Mouse (Mus musculus): ENCODE measurements around the gene Col13a1. TPM values are rescaled to one million over a fixed set of nuclear protein-coding genes. Genes with fewer than 3 reads are reported as not detected.
A peak's percentile ranks its signal among the peaks of the same experiment; 100 is the strongest.

Col13a1 gene
- polyA plus RNA-seq, 1 experiment from 2014 or later = 5.7 TPM

DNA sequence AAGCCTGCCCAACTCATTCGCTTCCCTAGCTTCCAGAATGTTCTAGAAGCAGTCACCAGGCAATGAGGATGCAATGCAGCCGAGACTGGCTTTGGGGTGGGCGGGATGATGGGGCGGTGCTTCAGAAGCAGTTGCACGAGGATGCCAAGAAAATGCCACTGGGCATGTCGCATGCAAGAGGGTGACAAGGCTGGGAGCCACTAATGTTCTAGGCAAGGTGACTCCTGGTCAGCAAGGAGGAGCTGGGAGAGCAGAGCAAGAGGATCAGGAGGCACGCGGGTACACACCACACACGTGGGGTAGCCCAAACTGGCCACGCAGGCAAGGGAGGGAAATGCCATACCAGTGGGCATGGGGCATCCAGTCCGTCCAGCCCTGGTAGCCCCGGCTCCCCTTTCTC lies 136.6 kb downstream of the Col13a1 start:
- H3K27me3 ChIP-seq (replicated peaks; ENCODE audit: control insufficient read depth, insufficient read depth, low read length) = no peaks in the 10 kb centered on the region
- WGBS = 83% methylated on average over 12 of the region's 12 CpGs
- no peak overlapping the region for H3K9ac ChIP-seq (ENCODE audit: low read depth, low read length)
- no peak overlapping the region for H3K4me3 ChIP-seq (ENCODE audit: low read depth, low read length)
- no peak for TF ChIP-seq CTCF (IDR thresholded peaks at IDR 0.05; ENCODE audit: low read depth)
- ATAC-seq = no peak
- no peaks in the 10 kb centered on the region for H3K9me3 ChIP-seq (ENCODE audit: control insufficient read depth)
- H3K36me3 ChIP-seq (ENCODE audit: control insufficient read depth, insufficient read depth) = no peaks in the 10 kb centered on the region
- H3K4me2 ChIP-seq (replicated peaks; ENCODE audit: low read depth) = no peak overlapping the region
- no peaks in the 10 kb centered on the region for H3K4me1 ChIP-seq (replicated peaks; ENCODE audit: control insufficient read depth, insufficient read depth, low read length)
- H3K27ac ChIP-seq (ENCODE audit: low read depth, low read length) = no peak overlapping the region

DNA sequence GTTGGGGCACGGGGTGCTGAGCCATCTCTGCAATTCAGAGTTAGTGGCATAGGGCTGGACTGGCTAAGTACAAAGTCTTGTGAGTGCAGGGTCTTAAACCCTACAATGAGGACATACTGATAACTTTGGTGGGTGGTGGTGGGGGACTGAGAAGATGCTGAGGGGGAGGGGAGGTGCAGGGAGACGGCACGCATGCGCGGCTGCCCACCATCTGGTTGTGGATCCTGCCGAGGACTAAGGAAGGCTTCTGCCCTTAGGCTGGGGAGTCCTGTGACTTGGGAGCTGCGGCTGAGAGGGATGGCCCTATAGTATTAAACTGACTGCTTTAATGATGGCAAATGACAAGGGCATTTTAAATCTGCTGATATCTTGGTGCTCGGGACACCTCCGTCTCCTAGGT lies 139.6 kb downstream of the Col13a1 start:
- Histone ChIP-seq H3K9me3 (ENCODE audit: control insufficient read depth) (no peaks in the 10 kb centered on the region), H3K4me1 (replicated peaks; ENCODE audit: control insufficient read depth, insufficient read depth, low read length) (no peaks in the 10 kb centered on the region), H3K4me2 (replicated peaks; ENCODE audit: low read depth) (no peak overlapping the region), H3K4me3 (ENCODE audit: low read depth, low read length) (no peak overlapping the region), H3K27me3 (replicated peaks; ENCODE audit: control insufficient read depth, insufficient read depth, low read length) (no peaks in the 10 kb centered on the region), H3K9ac (ENCODE audit: low read depth, low read length) (no peak overlapping the region), H3K27ac (ENCODE audit: low read depth, low read length) (no peak overlapping the region), H3K36me3 (ENCODE audit: control insufficient read depth, insufficient read depth) (no peaks in the 10 kb centered on the region)
- no peak for ATAC-seq
- WGBS = 79% methylated on average over 9 of the region's 9 CpGs
- no peak for TF ChIP-seq CTCF (IDR thresholded peaks at IDR 0.05; ENCODE audit: low read depth)

DNA sequence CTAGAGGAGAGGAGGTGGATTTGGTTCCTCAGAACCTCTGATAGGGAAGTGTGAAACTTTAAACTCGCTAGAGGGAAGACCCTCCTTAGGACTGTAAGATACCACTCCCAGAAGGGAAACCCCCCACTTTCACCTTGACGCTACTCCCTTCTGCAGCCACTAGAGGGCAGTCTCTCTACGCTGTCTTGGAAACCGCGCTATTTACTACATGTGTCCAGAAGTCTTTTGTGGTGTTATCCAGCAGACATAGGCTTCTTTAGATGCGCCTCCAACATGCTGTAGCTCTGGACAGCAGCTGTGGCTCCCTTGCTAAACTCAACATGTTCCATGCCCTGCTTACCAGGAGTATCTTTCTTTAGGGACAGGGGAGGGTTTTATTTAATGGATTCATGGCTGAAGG lies 140.1 kb downstream of the Col13a1 start:
- 3% methylated on average over 6 of the region's 6 CpGs for WGBS
- no peak for ATAC-seq
- H3K36me3 ChIP-seq (ENCODE audit: control insufficient read depth, insufficient read depth) = no peaks in the 10 kb centered on the region
- H3K27me3 ChIP-seq (replicated peaks; ENCODE audit: control insufficient read depth, insufficient read depth, low read length) = no peaks in the 10 kb centered on the region
- H3K4me3 ChIP-seq (ENCODE audit: low read depth, low read length) = no peak overlapping the region
- no peak overlapping the region for H3K4me2 ChIP-seq (replicated peaks; ENCODE audit: low read depth)
- H3K4me1 ChIP-seq (replicated peaks; ENCODE audit: control insufficient read depth, insufficient read depth, low read length) = no peaks in the 10 kb centered on the region
- no peak overlapping the region for H3K9ac ChIP-seq (ENCODE audit: low read depth, low read length)
- TF ChIP-seq CTCF (IDR thresholded peaks at IDR 0.05; ENCODE audit: low read depth) = peak; percentile 95
- no peaks in the 10 kb centered on the region for H3K9me3 ChIP-seq (ENCODE audit: control insufficient read depth)
- H3K27ac ChIP-seq (ENCODE audit: low read depth, low read length) = no peak overlapping the region

DNA sequence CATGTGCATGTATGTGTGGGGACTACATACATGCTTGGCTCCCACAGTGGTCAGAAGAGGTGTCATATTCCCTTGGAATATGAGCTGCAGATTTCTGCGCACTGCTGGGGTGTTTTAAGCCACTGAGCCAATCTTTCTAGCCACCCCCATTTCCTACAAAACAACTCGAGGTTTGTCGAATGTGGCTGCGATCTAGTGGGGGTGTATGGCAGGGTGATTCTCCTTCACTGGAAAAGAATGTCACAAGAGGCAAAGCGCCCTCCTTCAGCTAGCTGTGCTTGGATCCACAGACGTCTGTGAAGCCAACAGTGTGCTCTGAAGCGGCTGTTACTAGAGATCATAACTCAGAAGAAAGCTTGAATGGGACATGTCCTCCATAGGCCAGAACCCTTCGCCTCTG lies 141.6 kb downstream of the Col13a1 start:
- TF ChIP-seq CTCF (IDR thresholded peaks at IDR 0.05; ENCODE audit: low read depth) = no peak
- H3K4me1 ChIP-seq (replicated peaks; ENCODE audit: control insufficient read depth, insufficient read depth, low read length) = no peaks in the 10 kb centered on the region
- no peaks in the 10 kb centered on the region for H3K9me3 ChIP-seq (ENCODE audit: control insufficient read depth)
- no peak overlapping the region for H3K4me2 ChIP-seq (replicated peaks; ENCODE audit: low read depth)
- H3K9ac ChIP-seq (ENCODE audit: low read depth, low read length) = no peak overlapping the region
- no peak overlapping the region for H3K27ac ChIP-seq (ENCODE audit: low read depth, low read length)
- H3K4me3 ChIP-seq (ENCODE audit: low read depth, low read length) = no peak overlapping the region
- 75% methylated on average over 8 of the region's 8 CpGs for WGBS
- ATAC-seq = no peak
- no peaks in the 10 kb centered on the region for H3K36me3 ChIP-seq (ENCODE audit: control insufficient read depth, insufficient read depth)
- H3K27me3 ChIP-seq (replicated peaks; ENCODE audit: control insufficient read depth, insufficient read depth, low read length) = no peaks in the 10 kb centered on the region

DNA sequence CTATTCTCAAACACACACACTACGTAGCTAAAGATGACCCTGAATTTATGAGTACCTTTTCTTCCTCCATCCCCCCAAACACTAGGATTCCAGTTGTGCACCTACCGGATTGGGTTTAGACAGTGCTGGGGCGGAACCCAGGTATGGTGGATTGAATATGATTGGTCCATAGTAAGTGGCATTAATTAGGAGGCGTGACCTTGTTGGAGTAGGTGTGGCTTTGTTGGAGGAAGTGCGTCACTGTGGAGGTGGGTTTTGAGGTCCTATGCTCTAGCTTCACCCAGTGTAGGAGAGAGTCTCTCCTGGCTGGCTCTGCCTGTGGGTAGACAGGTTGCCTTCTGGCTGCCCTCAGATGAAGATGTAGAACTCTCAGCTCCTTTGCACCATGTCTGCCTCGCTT lies 144.6 kb downstream of the Col13a1 start:
- whole genome bisulfite sequencing = 91% methylated on average over 6 of the region's 6 CpGs

DNA sequence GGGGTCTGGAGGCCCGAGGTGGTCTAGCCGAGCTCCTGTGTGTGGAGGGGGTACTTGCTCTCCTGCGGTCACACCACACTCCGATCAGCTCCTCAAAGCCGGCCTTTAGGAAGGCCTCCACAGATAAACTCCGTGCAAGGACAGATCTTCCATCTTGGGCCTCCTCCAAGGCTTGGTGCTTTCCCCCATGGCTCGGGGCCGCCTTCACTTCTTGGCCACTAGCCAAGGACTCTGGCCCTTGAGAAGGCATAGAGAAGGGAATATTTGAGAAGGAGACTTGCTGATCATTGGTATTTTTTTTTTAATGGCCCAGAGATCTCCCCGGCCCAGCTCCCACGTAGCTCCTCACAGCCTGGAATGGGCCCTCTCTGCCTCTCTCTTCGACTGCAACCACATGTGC lies 146.2 kb downstream of the Col13a1 start:
- Histone ChIP-seq H3K4me2 (replicated peaks; ENCODE audit: low read depth) (no peak overlapping the region), H3K36me3 (ENCODE audit: control insufficient read depth, insufficient read depth) (no peaks in the 10 kb centered on the region), H3K27me3 (replicated peaks; ENCODE audit: control insufficient read depth, insufficient read depth, low read length) (no peaks in the 10 kb centered on the region), H3K4me1 (replicated peaks; ENCODE audit: control insufficient read depth, insufficient read depth, low read length) (no peaks in the 10 kb centered on the region), H3K9me3 (ENCODE audit: control insufficient read depth) (no peaks in the 10 kb centered on the region), H3K27ac (ENCODE audit: low read depth, low read length) (no peak overlapping the region), H3K4me3 (ENCODE audit: low read depth, low read length) (no peak overlapping the region), H3K9ac (ENCODE audit: low read depth, low read length) (no peak overlapping the region)
- 74% methylated on average over 11 of the region's 11 CpGs for WGBS
- TF ChIP-seq CTCF (IDR thresholded peaks at IDR 0.05; ENCODE audit: low read depth) = no peak
- no peak for ATAC-seq

More for the DNA sequence above, 144.6 kb downstream of the Col13a1 start:
- H3K36me3 ChIP-seq (ENCODE audit: control insufficient read depth, insufficient read depth) = no peaks in the 10 kb centered on the region
- no peak overlapping the region for H3K4me3 ChIP-seq (ENCODE audit: low read depth, low read length)
- H3K4me2 ChIP-seq (replicated peaks; ENCODE audit: low read depth) = no peak overlapping the region
- TF ChIP-seq CTCF (IDR thresholded peaks at IDR 0.05; ENCODE audit: low read depth) = no peak
- no peaks in the 10 kb centered on the region for H3K9me3 ChIP-seq (ENCODE audit: control insufficient read depth)
- H3K9ac ChIP-seq (ENCODE audit: low read depth, low read length) = no peak overlapping the region
- H3K27ac ChIP-seq (ENCODE audit: low read depth, low read length) = no peak overlapping the region
- no peak for ATAC-seq
- H3K4me1 ChIP-seq (replicated peaks; ENCODE audit: control insufficient read depth, insufficient read depth, low read length) = no peaks in the 10 kb centered on the region
- no peaks in the 10 kb centered on the region for H3K27me3 ChIP-seq (replicated peaks; ENCODE audit: control insufficient read depth, insufficient read depth, low read length)

DNA sequence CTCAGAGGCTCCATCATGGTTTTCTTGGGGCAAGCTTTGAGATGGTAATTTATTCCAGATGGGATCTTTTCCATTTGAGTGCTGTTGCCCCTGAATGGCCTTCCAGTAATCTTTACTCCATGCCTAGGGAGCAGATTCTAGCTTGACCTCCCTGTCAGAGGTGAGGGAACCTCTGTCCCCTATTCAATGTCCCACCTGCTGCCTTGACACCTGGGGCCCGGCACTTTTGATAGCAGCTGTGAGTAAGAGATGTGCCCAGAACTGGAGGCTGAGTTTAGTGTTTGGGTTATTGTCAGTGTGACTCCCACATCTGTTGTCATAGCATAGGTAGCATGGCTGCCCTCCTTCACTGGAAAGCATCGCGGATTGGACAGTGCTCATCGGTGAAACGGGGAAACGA lies 147.2 kb downstream of the Col13a1 start:
- Histone ChIP-seq H3K36me3 (ENCODE audit: control insufficient read depth, insufficient read depth) (no peaks in the 10 kb centered on the region), H3K9ac (ENCODE audit: low read depth, low read length) (no peak overlapping the region), H3K27ac (ENCODE audit: low read depth, low read length) (no peak overlapping the region), H3K9me3 (ENCODE audit: control insufficient read depth) (no peaks in the 10 kb centered on the region), H3K4me2 (replicated peaks; ENCODE audit: low read depth) (no peak overlapping the region), H3K4me1 (replicated peaks; ENCODE audit: control insufficient read depth, insufficient read depth, low read length) (no peaks in the 10 kb centered on the region), H3K4me3 (ENCODE audit: low read depth, low read length) (no peak overlapping the region), H3K27me3 (replicated peaks; ENCODE audit: control insufficient read depth, insufficient read depth, low read length) (no peaks in the 10 kb centered on the region)
- ATAC-seq = no peak
- 91% methylated on average over 6 of the region's 6 CpGs for WGBS
- no peak for TF ChIP-seq CTCF (IDR thresholded peaks at IDR 0.05; ENCODE audit: low read depth)

All from intestine, postnatal 0 days (tissue).